Mouse (Mus musculus) embryonic facial prominence, embryonic 15.5 days (tissue): ENCODE data around the gene Vinac1. TPM values are rescaled to one million over a fixed set of nuclear protein-coding genes. Genes with fewer than 3 reads are reported as not detected.

ENCODE experiments used
- ATAC-seq: fragments of 200-750 bp; cut with Nextera tagmentation; 2 replicates; pipeline ENCODE4 v1.8.0; 2017; ENCODE audit warnings: low read depth, moderate TSS enrichment; ENCODE audit not compliant: insufficient number of reproducible peaks, low FRiP score, low TSS enrichment
- H3K27ac ChIP-seq: fragments of 300-500 bp; sonication (generic); replicated peaks from 2 replicates; pipeline ENCODE4 v1.5.1; 2015; ENCODE audit warnings: mild to moderate bottlenecking, inconsistent platforms
- H3K27me3 ChIP-seq: fragments of 300-500 bp; sonication (generic); 2 replicates; pipeline ENCODE4 v1.6.1; 2015; ENCODE audit warnings: inconsistent platforms
- H3K36me3 ChIP-seq: fragments of 300-500 bp; sonication (generic); 2 replicates; pipeline ENCODE4 v1.6.1; 2015; ENCODE audit warnings: mild to moderate bottlenecking, inconsistent platforms
- H3K4me1 ChIP-seq: fragments of 300-500 bp; sonication (generic); 2 replicates; pipeline ENCODE4 v1.6.1; 2015; ENCODE audit warnings: inconsistent platforms
- H3K4me2 ChIP-seq: fragments of 300-500 bp; sonication (generic); replicated peaks from 2 replicates; pipeline ENCODE4 v1.6.1; 2015; ENCODE audit warnings: mild to moderate bottlenecking, inconsistent platforms
- H3K4me3 ChIP-seq: fragments of 300-500 bp; sonication (generic); replicated peaks from 2 replicates; pipeline ENCODE4 v1.5.1; 2015; ENCODE audit warnings: mild to moderate bottlenecking, inconsistent platforms
- H3K9ac ChIP-seq: fragments of 300-500 bp; sonication (generic); 2 replicates; pipeline ENCODE4 v1.6.1; 2015; ENCODE audit warnings: inconsistent platforms
- H3K9me3 ChIP-seq: fragments of 300-500 bp; sonication (generic); replicated peaks from 2 replicates; pipeline ENCODE4 v1.6.1; 2016; ENCODE audit warnings: inconsistent platforms
- WGBS: fragments of 180-500 bp; shearing (Covaris S2); methylation state at CpG from one replicate; pipeline ENCODE4 v1.1.7; 2015; 5-methylcytosine and 5-hydroxymethylcytosine counted together
- polyA plus RNA-seq: library from polyadenylated mRNA; unstranded; fragments of >200 nt; fragmentation: Nextera tagmentation; extraction: Ambion mirVana; gene quantifications from 2 replicates; pipeline ENCODE4 v1.2.1, GENCODE M21; 2015

The Vinac1 gene
- 0.12 TPM in 1 of 2 replicates, not detected in the other for polyA plus RNA-seq

DNA sequence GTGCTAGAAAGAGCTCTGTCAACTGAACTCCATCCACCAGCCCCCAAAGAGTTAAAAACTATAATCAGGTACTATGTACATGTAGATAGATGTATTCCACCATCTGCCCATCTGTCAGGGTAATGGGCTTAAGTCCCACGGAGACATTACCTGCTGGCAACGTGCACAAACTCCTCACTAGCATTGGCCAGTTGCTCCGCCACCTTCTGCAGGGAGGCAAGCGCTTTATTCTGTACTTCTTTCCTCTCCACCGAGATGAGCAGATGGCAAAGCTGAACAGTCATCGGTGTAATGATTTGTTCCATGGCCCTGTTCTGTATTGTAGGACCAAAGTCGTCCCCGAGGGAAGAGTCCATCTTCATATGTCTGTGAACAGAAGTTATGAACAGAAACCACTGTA is at the start of gene Vinac1:
Vinac1 (minus strand) TSS at position 362 of the 400 bp plus-strand sequence.
- Histone ChIP-seq H3K4me1 (no peaks in the 10 kb centered on the region), H3K9ac (no peak within 1 kb of the TSS), H3K9me3 (no peaks in the 10 kb centered on the region), H3K4me2 (no peak within 1 kb of the TSS), H3K36me3 (no peaks in the 10 kb centered on the region), H3K4me3 (no peak within 1 kb of the TSS), H3K27me3 (no peaks in the 10 kb centered on the region), H3K27ac (no peak within 1 kb of the TSS)
- WGBS = 79% methylated on average over 8 of the region's 8 CpGs
- no peak for ATAC-seq

DNA sequence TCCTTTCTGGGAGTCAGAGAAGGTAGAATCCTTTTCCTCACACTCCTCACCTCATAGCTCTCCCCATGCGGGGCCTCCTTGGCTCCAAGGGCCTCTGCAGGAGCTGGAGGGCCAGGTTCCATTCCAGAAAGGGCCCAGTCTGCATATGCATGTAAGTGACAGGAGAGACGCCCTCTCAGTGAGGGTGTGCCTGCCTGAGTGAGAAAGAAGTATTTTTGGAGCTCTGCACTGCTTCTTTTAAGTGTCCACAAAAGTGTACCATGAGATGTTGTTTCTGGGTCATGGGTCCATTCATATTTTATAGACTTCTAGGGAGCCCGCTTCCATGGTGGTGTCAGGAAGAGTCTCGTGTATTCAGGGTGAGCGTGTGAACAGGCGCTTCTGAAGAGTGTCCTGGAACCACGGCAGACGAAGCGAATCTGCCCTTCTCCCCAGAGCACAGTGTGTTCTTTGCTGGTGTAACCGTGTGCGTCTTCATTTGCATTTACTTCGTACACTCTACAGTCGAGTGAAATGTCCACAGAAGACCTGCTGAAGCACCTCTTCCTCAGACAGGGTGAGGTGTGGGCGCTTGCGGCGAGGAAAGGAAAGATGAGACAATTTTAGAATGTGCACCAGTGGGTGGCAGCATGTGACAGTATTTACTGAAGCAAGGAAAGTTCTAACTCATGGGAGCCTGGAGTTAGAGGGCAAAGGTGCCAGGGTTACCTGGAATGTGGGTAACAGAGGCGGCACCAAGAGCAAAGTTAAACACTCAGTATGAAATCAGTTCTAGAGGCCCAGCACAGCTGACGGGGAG is 46.2 kb upstream of the Vinac1 start:
- H3K27ac ChIP-seq = no peak overlapping the region
- H3K4me1 ChIP-seq = no peaks in the 10 kb centered on the region
- WGBS = 86% methylated on average over 18 of the region's 18 CpGs
- H3K36me3 ChIP-seq = peaks cover 32% of the 10 kb centered on the region
- ATAC-seq = no peak
- no peaks in the 10 kb centered on the region for H3K27me3 ChIP-seq
- no peak overlapping the region for H3K4me3 ChIP-seq
- no peaks in the 10 kb centered on the region for H3K9me3 ChIP-seq
- no peak overlapping the region for H3K4me2 ChIP-seq
- no peak overlapping the region for H3K9ac ChIP-seq

DNA sequence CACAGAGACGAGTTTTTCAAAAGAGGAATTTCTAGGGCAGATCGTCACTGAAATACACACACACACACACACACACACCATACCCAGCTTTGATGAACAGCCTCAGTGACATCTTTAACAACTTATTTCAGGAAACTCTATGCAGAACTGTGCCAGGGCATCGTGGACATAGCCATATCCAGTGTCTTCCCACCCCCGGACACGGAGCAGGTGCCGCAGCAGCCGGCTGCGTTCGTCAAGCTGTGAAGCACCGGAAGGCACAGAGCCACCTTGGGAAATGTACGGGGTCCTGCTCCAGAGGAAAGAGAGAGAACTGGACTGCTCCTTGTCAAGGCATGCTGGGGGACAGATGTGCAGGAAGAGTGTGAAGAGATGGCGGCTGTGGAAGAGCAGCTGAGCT is 44.8 kb upstream of the Vinac1 start:
- no peak overlapping the region for H3K9ac ChIP-seq
- H3K9me3 ChIP-seq = no peaks in the 10 kb centered on the region
- H3K4me1 ChIP-seq = no peaks in the 10 kb centered on the region
- 86% methylated on average over 12 of the region's 12 CpGs for WGBS
- H3K4me3 ChIP-seq = no peak overlapping the region
- ATAC-seq = no peak
- H3K36me3 ChIP-seq = peaks cover 42% of the 10 kb centered on the region
- H3K4me2 ChIP-seq = no peak overlapping the region
- no peaks in the 10 kb centered on the region for H3K27me3 ChIP-seq
- no peak overlapping the region for H3K27ac ChIP-seq

DNA sequence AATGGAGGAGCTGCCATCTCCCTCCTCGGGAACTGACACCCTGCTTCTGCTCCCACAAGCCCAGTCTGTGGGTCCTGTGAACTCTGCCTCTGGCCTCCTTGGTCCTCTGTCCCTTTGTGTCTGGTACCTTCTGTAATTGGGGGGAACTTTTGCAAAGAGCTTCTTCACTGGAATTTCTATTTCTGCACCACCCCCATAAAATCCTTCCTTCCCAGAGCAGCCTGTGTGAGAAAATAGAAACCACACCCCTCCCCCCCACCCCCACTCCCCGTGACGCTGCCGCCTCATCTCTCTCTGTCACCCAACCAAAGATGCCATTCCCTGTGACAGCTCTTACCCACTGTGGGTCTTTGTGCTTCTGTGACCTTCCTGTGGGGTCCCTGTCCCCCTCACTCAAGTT is 42.4 kb upstream of the Vinac1 start:
- H3K9ac ChIP-seq = no peak overlapping the region
- WGBS = 67% methylated on average over 4 of the region's 4 CpGs
- no peak overlapping the region for H3K27ac ChIP-seq
- no peaks in the 10 kb centered on the region for H3K9me3 ChIP-seq
- H3K36me3 ChIP-seq = peaks cover 62% of the 10 kb centered on the region
- H3K27me3 ChIP-seq = no peaks in the 10 kb centered on the region
- H3K4me1 ChIP-seq = no peaks in the 10 kb centered on the region
- H3K4me2 ChIP-seq = no peak overlapping the region
- no peak overlapping the region for H3K4me3 ChIP-seq
- no peak for ATAC-seq

DNA sequence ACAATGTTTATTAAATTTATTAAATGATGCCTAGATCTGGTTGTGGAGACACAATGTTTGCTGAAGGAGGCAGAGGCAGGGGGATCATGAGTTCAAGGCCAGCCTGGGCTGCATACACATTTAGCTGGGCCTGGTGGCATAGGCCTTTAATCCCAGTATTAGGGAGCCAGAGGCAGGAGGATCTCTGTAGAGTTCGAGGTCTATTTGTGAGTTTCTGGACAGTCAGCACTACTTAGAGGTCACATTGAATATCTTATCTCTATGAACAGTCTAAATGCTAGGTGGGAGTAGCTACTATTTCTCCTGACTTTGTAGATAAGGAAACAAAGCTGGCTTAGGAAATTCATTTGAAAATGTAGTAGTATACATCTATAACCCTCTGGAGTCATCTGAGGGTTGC is 39.5 kb upstream of the Vinac1 start:
- peaks cover 42% of the 10 kb centered on the region for H3K36me3 ChIP-seq
- no peaks in the 10 kb centered on the region for H3K9me3 ChIP-seq
- H3K4me3 ChIP-seq = no peak overlapping the region
- ATAC-seq = no peak
- no peak overlapping the region for H3K27ac ChIP-seq
- no peak overlapping the region for H3K9ac ChIP-seq
- no peaks in the 10 kb centered on the region for H3K4me1 ChIP-seq
- no peaks in the 10 kb centered on the region for H3K27me3 ChIP-seq
- H3K4me2 ChIP-seq = no peak overlapping the region
- 79% methylated on average over 1 of the region's 1 CpGs for WGBS

DNA sequence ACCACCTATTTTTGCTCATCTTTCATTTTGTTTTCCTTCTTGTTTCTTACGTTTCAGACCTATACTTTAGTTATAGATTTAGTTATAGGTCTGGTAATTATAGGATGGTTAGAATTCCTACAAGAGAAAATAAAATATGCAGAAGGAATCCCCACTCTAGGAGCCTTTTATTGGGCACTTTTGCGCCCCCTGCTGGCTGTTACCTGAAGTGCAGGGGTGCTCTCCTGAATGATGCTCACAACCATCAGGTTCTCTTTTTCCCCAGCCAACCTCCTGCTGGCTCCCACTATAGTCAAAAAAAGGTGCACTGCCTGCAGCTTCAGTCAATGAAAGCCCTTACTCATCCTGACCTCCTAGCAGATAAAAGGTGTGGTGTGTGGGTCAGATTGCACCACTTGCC is 37.0 kb upstream of the Vinac1 start:
- Histone ChIP-seq H3K4me2 (no peak overlapping the region), H3K27me3 (no peaks in the 10 kb centered on the region), H3K9ac (no peak overlapping the region), H3K27ac (no peak overlapping the region), H3K9me3 (no peaks in the 10 kb centered on the region), H3K4me1 (no peaks in the 10 kb centered on the region), H3K36me3 (peaks cover 52% of the 10 kb centered on the region), H3K4me3 (no peak overlapping the region)
- 47% methylated on average over 2 of the region's 2 CpGs for WGBS
- ATAC-seq = no peak

DNA sequence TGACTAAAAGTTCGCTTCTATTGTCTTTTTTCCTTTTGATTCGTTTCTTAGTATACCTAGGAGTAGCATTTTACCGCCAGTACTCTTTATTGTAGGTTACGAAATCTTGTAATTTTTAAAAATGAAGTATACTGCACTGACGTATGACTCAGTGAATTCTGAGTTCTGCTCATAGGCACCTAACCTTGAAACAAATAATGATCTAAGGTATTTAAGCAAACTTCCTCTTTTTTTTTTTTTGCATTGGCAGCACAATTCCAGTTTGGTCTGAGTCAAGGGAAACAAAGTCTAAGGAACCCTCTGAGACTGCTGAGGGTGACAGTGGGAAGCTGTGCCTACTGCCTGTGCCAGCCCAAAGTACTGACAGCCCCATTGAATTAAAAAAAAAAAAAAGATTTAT is 35.5 kb upstream of the Vinac1 start:
- H3K9ac ChIP-seq = no peak overlapping the region
- no peaks in the 10 kb centered on the region for H3K27me3 ChIP-seq
- no peak overlapping the region for H3K27ac ChIP-seq
- ATAC-seq = no peak
- H3K4me1 ChIP-seq = no peaks in the 10 kb centered on the region
- H3K9me3 ChIP-seq = no peaks in the 10 kb centered on the region
- WGBS = 92% methylated on average over 5 of the region's 5 CpGs
- peaks cover 49% of the 10 kb centered on the region for H3K36me3 ChIP-seq
- no peak overlapping the region for H3K4me2 ChIP-seq
- no peak overlapping the region for H3K4me3 ChIP-seq

DNA sequence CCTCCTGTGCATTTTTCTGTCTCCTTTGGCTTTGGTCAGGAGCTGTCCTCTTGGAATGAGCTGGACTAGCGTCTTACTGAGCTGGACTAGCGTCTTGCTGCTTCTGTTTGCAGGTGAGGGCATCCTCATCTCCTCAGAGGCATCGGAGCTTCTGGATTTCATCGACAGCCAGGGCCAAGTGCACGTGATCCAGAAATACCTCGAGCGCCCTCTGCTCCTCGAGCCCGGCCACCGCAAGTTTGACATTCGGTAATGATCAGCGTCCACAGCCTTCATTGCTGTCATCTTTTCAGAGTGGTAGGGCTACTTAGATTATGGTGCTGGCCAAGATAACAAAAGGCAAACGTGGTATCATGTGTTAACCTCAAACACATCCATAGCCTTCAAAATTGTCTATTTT is 33.1 kb upstream of the Vinac1 start:
- no peaks in the 10 kb centered on the region for H3K4me1 ChIP-seq
- 65% methylated on average over 13 of the region's 13 CpGs for WGBS
- H3K36me3 ChIP-seq = peaks cover 55% of the 10 kb centered on the region
- no peak overlapping the region for H3K9ac ChIP-seq
- no peaks in the 10 kb centered on the region for H3K9me3 ChIP-seq
- H3K4me2 ChIP-seq = no peak overlapping the region
- H3K27ac ChIP-seq = no peak overlapping the region
- ATAC-seq = no peak
- no peaks in the 10 kb centered on the region for H3K27me3 ChIP-seq
- H3K4me3 ChIP-seq = no peak overlapping the region

DNA sequence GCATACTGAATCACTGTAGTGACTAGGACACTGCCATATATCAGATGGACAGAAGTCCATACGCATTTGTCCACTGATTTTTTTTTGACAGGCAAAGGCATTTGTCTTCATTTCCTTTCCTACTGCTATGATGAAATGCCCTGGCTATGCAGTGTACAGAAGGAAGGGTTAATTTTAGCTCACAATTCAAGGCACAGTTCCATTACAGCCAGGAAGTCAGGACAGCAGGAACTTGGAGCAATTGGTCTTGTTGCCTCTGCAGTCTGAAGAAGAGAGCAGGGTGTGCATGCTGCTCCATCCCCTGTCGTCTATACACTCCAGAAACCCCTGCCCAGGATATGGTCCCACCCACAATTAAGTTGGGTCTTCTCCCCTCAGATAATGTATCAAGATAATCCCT is 31.2 kb upstream of the Vinac1 start:
- Histone ChIP-seq H3K4me3 (no peak overlapping the region), H3K27ac (no peak overlapping the region), H3K27me3 (no peaks in the 10 kb centered on the region), H3K4me2 (no peak overlapping the region), H3K4me1 (no peaks in the 10 kb centered on the region), H3K36me3 (peaks cover 52% of the 10 kb centered on the region), H3K9ac (no peak overlapping the region), H3K9me3 (no peaks in the 10 kb centered on the region)
- no peak for ATAC-seq
- WGBS = 77% methylated on average over 2 of the region's 2 CpGs

DNA sequence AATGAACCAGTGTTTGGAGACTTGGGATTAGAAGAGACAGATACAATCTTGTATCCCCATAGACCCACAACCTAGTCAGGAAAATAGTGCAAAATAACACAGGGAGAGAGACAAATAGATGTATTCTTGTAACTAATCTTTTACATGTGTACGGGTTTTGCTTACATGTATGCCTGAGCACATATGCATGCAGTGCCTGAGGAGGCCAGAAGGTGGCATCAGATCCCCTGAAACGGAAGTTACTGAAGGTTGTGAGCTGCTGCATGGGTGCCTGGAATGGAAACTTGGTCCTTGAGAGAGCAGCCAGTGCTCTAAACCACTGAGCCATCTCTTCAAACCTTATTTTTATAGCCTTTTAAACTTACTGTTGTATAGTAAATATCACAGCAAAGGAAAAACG is 30.3 kb upstream of the Vinac1 start:
- no peaks in the 10 kb centered on the region for H3K4me1 ChIP-seq
- peaks cover 52% of the 10 kb centered on the region for H3K36me3 ChIP-seq

DNA sequence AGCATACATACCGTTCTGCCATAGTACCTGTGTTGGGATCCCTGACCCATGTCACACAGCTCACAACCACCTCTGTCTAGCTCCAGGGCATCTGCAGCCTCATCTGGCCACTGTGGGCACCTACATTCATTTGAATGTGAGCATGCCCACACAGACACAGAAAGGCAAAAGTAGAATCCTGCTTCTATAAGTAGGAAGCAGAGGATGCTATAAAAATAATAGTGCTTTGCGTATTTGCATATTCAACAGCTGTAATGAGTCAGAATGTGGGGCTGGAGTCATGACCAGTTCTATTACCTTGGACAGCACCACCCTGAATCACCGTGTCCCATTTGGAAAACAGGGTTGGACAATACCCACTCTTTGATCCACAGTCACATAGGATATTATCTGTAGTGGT is 22.3 kb upstream of the Vinac1 start:
- Histone ChIP-seq H3K9me3 (no peaks in the 10 kb centered on the region), H3K4me3 (no peak overlapping the region), H3K4me1 (peaks cover 16% of the 10 kb centered on the region), H3K27me3 (no peaks in the 10 kb centered on the region), H3K9ac (no peak overlapping the region), H3K27ac (no peak overlapping the region), H3K36me3 (no peaks in the 10 kb centered on the region), H3K4me2 (no peak overlapping the region)
- ATAC-seq = no peak
- WGBS = 85% methylated on average over 3 of the region's 3 CpGs

More for the DNA sequence above, 30.3 kb upstream of the Vinac1 start:
- ATAC-seq = no peak
- H3K9me3 ChIP-seq = no peaks in the 10 kb centered on the region
- no peaks in the 10 kb centered on the region for H3K27me3 ChIP-seq
- no peak overlapping the region for H3K27ac ChIP-seq
- no peak overlapping the region for H3K4me3 ChIP-seq
- H3K4me2 ChIP-seq = no peak overlapping the region
- 81% methylated on average over 3 of the region's 3 CpGs for WGBS
- no peak overlapping the region for H3K9ac ChIP-seq

DNA sequence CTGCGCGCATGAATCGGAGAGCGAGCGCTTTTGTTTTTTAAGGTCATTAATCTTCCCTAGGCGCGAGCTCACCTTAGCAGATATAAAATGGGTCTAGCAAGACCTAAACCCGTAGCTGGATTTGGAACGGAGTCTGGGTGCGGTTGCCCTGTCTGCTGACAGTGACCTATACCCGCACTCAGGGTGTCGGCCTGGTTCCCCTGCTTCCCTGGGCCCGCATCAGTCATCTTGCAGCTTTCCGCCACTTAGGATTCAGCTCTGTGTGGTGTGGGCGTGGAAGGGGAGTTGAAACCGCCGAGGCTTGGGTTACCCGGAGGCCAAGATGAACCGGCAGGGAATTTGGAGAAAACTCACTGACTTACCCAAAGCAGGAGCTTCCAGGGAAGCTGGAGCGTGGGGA is 18.4 kb upstream of the Vinac1 start:
- Histone ChIP-seq H3K4me2 (peak overlapping the region; percentile 73), H3K36me3 (no peaks in the 10 kb centered on the region), H3K4me1 (peaks cover 17% of the 10 kb centered on the region), H3K27ac (peak overlapping the region; percentile 78), H3K27me3 (no peaks in the 10 kb centered on the region), H3K9ac (peak overlapping the region; percentile 66), H3K4me3 (peak overlapping the region; percentile 89), H3K9me3 (no peaks in the 10 kb centered on the region)
- WGBS = under 1% methylated on average over 20 of the region's 20 CpGs
- peak; percentile 81 for ATAC-seq
